Mouse (Mus musculus) CD4-positive, CD25-positive, alpha-beta regulatory T cell, adult 4 months (primary cell): ENCODE measurements around the gene Timd2. TPM values are rescaled to one million over a fixed set of nuclear protein-coding genes. Genes with fewer than 3 reads are reported as not detected.
"Not testable (repeated sequence)": the region's sequence is repeated elsewhere in the genome, so short reads cannot be mapped to it uniquely, and the experiment has no call there.

Experiments used
- ATAC-seq: one replicate; pipeline ENCODE4 v1.8.0; 2017
- polyA plus RNA-seq, 2 experiments: library from polyadenylated mRNA; unstranded; fragments of 100-300 nt; shearing (Covaris generic); gene quantifications; one replicate each; pipeline ENCODE4 v1.2.1; 2017

Gene Timd2
- polyA plus RNA-seq, 2 experiments from 2014 or later: 0.20 TPM; not detected in 1

- ATAC-seq: no peak
Measured at GRCm38 (mm10) chr11:46663215-46663614, 43.6 kb downstream of the Timd2 start.

GRCm38 (mm10) chr11:46652476-46652875, 54.4 kb downstream of the Timd2 start:
- ATAC-seq: no peak

- ATAC-seq: not testable (repeated sequence)
Measured at GRCm38 (mm10) chr11:46649655-46650054, 57.2 kb downstream of the Timd2 start.

GRCm38 (mm10) chr11:46644824-46645223, 62.0 kb downstream of the Timd2 start:
- no peak for ATAC-seq

GRCm38 (mm10) chr11:46636568-46636967, 70.3 kb downstream of the Timd2 start:
- ATAC-seq: no peak

- ATAC-seq: not testable (repeated sequence)
Measured at GRCm38 (mm10) chr11:46635516-46635915, 71.3 kb downstream of the Timd2 start.

GRCm38 (mm10) chr11:46631635-46632034, 75.2 kb downstream of the Timd2 start:
- peak; percentile 57 for ATAC-seq

GRCm38 (mm10) chr11:46629211-46629795, 77.6 kb downstream of the Timd2 start, which contains the start of gene Dppa1:
Gene Dppa1, minus strand, starts transcription at chr11:46629261.
- no peak for ATAC-seq

GRCm38 (mm10) chr11:46620414-46621168, 86.3 kb downstream of the Timd2 start:
- no peak for ATAC-seq

- no peak for ATAC-seq
Measured at GRCm38 (mm10) chr11:46619929-46620328, 86.9 kb downstream of the Timd2 start.

Other genes starting within 250 kb of the Timd2 start
- gene Gm12169, start 182.8 kb downstream of the Timd2 start, polyA plus RNA-seq: 1 to 10 TPM; 1.2 to 1.9 TPM
- gene BC053393, start 135.5 kb downstream of the Timd2 start, polyA plus RNA-seq: not detected
- not detected for gene Dppa1, start 77.8 kb downstream of the Timd2 start, polyA plus RNA-seq
- under 1 TPM in 1 of 2 experiments, not detected in 1; 0.22 TPM for gene Havcr1, start 28.0 kb upstream of the Timd2 start, polyA plus RNA-seq
- gene Timd4, start 103.7 kb upstream of the Timd2 start, polyA plus RNA-seq: not detected